Mouse (Mus musculus) cerebellum, adult 9-11 months (tissue): ENCODE data around the gene 4930402F06Rik.

Experiments used
- DNase-seq: peaks from one replicate; pipeline ENCODE4 v3.0.0; 2022

The 4930402F06Rik gene

GRCm38 (mm10) chr2:35416473-35416872 is 19.5 kb upstream of the 4930402F06Rik start:
- DNase-seq, result no peak

- no peak for DNase-seq
Measured at GRCm38 (mm10) chr2:35412810-35413209, 15.8 kb upstream of the 4930402F06Rik start.

- DNase-seq, result no peak
Measured at GRCm38 (mm10) chr2:35412246-35412645, 15.3 kb upstream of the 4930402F06Rik start.

- DNase-seq, result no peak
Measured at GRCm38 (mm10) chr2:35411640-35412190, 14.7 kb upstream of the 4930402F06Rik start.

- no peak for DNase-seq
Measured at GRCm38 (mm10) chr2:35409466-35409865, 12.5 kb upstream of the 4930402F06Rik start.

- DNase-seq, result no peak
Measured at GRCm38 (mm10) chr2:35408409-35409110, 11.6 kb upstream of the 4930402F06Rik start.

GRCm38 (mm10) chr2:35407878-35408277 is 10.9 kb upstream of the 4930402F06Rik start:
- DNase-seq, result no peak

GRCm38 (mm10) chr2:35407266-35407665 is 10.3 kb upstream of the 4930402F06Rik start:
- no peak for DNase-seq

- no peak for DNase-seq
Measured at GRCm38 (mm10) chr2:35406611-35407010, 9.6 kb upstream of the 4930402F06Rik start.

GRCm38 (mm10) chr2:35402391-35402790 is 5.4 kb upstream of the 4930402F06Rik start:
- DNase-seq, result no peak

GRCm38 (mm10) chr2:35400739-35401138 is 3.8 kb upstream of the 4930402F06Rik start:
- DNase-seq, result no peak

GRCm38 (mm10) chr2:35398184-35398828 is 1.3 kb upstream of the 4930402F06Rik start:
- no peak for DNase-seq

- peak; percentile 34 for DNase-seq
Measured at GRCm38 (mm10) chr2:35397590-35398173, 707 bp upstream of the 4930402F06Rik start.

GRCm38 (mm10) chr2:35385441-35385871 is 11.5 kb downstream of the 4930402F06Rik start:
- DNase-seq, result peak; percentile 17

- DNase-seq, result no peak
Measured at GRCm38 (mm10) chr2:35379306-35379705, 17.7 kb downstream of the 4930402F06Rik start.

- DNase-seq, result no peak
Measured at GRCm38 (mm10) chr2:35377600-35377999, 19.4 kb downstream of the 4930402F06Rik start.

GRCm38 (mm10) chr2:35373003-35373402 is 24.0 kb downstream of the 4930402F06Rik start:
- no peak for DNase-seq

GRCm38 (mm10) chr2:35370686-35371085 is 26.3 kb downstream of the 4930402F06Rik start:
- no peak for DNase-seq

GRCm38 (mm10) chr2:35367629-35368028 is 29.3 kb downstream of the 4930402F06Rik start, which contains the start of gene 4930568D16Rik:
TSS of gene 4930568D16Rik (minus strand) at chr2:35367729.
- DNase-seq, result no peak

- no peak for DNase-seq
Measured at GRCm38 (mm10) chr2:35349184-35349583, 47.8 kb downstream of the 4930402F06Rik start.

- no peak for DNase-seq
Measured at GRCm38 (mm10) chr2:35345984-35346383, 51.0 kb downstream of the 4930402F06Rik start.

GRCm38 (mm10) chr2:35342605-35343004 is 54.4 kb downstream of the 4930402F06Rik start:
- no peak for DNase-seq

GRCm38 (mm10) chr2:35338707-35339106 is 58.3 kb downstream of the 4930402F06Rik start:
- no peak for DNase-seq

- DNase-seq, result no peak
Measured at GRCm38 (mm10) chr2:35338036-35338435, 58.9 kb downstream of the 4930402F06Rik start.
